Mouse (Mus musculus) cerebellum, postnatal 36 days (tissue): ENCODE results near the gene Akap7.

ENCODE experiments used
- DNase-seq, 2 experiments: peaks; one replicate each; pipeline ENCODE4 v3.0.0; 2021 to 2022; ENCODE audit warnings: mixed read lengths in 2 of 2

Gene Akap7

DNA sequence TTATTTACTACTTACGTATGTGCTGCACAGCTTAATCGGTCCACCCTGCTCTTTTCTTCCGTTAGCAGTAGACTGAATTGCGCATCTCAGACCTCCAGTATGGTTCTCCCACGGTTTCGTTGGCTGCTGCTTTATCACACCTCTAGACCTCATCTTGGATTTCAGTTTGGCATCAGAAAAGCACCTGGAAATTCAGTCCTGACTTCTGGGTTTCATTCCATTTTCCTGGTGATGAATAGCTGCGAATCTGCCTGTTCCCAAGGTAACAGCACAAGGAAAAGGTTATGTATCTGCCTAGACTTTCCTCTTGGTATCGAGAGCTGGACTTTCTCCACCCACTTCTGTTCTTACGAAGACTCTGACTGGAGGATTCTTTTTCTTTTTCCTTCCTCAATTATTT, at the start of gene Akap7:
Akap7 (minus strand) TSS at position 101 of the 400 bp plus-strand sequence.
- DNase-seq, result no peak

DNA sequence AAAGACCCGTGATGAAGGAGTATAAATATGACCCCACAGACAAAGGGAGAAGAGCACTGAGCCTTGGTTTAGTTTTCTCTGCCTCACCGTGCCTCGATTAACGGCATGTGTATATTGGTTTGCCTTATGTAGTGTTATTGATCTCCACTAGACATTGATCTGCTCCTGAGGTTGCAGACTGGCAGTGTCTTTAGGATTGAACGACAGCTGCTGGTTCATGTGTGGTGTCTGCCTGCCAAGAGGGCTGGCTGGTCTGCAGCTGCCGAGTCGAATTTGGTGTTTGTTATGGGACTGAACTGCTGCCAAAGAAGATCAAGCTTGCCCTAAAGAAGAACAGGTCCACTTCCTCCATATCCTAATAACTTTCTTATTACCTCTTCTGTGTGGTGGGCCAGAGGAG, 46.7 kb upstream of the Akap7 start:
- no peak for DNase-seq

DNA sequence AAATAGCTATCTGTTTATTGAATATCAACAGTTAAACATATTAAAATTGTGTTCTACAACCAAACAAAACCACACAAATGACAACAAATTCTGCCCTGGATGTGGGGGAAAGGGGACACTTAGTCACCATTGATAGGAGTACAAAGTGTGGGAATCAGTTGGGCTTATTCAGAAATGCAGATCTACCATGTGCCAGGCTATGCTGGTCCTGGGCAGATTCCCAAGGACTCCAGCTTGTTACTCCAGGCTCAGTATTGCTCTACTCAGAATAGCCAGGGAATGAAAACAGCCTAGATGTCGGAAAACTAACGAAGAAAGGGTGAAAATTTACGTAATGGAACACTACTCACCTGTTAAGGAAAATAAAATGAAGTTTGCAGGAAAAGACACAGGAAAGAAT, 46.3 kb upstream of the Akap7 start:
- no peak for DNase-seq

DNA sequence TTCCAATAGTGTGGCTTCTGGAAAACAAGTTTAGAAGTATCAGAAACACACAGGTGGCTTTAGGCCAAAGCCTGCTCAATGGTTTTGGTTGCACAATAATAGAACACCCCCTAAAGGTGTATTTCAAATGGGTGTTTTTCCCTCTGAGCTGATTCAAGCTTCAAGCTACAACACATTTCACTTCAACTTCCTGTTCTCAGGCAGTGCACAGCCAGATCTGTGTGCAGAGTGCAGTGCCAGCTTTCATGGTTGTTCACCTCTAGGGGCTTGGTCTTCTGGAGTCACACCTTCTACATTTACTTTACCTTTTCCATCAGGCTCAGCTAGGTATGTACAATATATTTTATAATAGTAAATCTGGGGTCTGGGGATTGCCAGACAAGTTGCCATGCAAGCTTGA, 35.1 kb upstream of the Akap7 start:
- DNase-seq, result no peak

DNA sequence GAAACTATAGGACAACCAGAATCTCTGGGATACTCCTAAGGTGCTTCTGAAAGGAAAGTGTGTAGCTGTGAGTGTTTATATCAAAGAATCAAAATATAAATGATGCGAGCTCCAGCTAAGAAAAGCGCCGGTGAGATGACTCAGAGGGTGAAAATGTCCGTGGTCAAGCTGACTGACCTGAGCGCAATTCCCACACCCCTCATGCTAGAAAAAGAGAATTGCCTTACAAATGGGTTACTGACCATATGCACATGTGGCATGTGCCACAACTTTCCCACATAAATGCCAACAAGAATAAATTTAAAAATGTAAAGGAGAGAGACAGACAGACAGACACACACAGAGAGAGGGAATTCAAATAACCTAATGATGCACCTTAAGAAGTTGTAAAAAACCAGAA, 33.0 kb upstream of the Akap7 start:
- DNase-seq, result no peak

DNA sequence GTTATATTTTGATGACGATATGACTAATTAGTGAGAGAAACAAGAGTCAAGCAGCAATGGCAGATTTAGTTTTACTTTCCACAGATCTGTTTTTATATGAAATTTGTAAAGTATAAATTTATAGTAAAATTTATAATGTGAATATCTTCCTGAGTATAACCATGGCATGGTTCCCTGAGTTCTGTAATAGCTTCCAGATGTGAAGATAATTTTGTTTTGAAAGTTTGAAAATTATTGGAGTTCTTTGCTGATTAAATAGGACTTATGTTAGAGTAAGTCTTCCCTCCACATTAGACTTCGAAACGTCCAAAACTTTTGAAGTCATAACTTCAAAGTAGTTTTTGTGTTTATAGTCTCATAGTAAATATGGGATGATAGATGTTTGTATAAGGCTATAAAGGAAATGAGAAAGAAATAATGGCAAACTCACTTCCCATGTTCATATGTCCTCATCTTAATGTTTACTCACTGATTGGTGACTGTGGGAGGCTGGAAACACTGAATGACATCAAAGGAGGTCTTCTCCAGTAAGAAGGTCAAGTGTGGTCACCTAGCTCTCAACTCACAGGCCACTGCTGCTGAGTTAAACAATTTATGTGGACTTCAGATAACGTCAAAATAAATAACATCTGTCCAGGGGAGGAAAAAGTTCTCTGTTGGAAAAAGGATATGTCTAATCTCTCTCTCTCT, 25.9 kb upstream of the Akap7 start:
- DNase-seq, result no peak

DNA sequence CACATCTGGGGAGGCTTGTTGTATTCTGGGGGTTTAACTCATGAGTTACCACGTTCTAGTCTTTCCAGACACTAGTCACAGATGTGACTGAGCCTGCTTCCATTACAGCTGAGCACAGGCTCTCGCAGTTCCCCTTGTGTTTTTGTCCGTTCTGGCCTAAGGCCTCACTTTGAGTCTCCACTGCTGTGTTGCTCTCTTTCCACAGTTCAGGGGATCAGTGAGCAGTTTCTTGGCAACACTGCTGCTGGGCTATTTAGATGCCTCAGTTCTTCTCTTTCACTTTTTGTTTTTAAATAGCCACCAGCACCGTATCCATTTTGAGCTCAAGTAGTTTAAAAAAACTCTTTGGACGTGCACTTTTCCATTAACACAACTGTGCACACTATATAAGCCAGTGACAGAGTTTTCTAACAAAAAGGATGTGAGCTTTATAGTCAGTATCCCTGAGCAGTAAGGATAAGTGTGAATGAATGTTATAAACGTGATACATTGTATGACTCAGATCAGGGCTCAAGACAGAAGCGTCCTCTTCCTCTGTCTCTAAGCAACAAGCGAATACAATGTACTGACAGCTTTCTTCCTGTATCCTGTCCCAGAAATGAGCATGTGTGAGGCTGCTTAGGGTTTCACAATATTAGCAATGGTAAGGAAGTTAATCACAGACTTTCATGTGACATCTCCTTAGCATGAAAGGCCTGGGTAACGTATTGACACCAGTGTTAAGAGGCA, 23.8 kb upstream of the Akap7 start:
- DNase-seq, result no peak

DNA sequence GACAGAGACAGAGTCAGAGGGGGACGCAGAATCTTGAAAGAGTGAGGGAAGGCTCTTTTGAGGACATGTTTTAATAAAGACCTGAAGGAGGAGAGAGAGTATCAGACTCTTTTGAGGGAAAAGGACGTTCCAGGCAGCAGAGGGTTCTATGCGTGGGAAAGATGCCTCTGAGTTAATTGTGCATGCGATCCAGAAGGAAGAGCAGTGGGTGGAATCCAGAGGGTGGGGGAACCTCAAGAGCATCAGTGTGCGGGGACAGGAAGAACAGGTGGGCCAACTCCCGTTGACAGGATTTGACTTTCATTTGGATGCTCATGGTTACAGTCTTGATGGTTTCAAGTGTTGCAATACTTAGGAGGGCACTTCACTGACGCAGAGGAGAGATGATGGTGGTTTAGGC, 22.4 kb upstream of the Akap7 start:
- DNase-seq, result no peak

DNA sequence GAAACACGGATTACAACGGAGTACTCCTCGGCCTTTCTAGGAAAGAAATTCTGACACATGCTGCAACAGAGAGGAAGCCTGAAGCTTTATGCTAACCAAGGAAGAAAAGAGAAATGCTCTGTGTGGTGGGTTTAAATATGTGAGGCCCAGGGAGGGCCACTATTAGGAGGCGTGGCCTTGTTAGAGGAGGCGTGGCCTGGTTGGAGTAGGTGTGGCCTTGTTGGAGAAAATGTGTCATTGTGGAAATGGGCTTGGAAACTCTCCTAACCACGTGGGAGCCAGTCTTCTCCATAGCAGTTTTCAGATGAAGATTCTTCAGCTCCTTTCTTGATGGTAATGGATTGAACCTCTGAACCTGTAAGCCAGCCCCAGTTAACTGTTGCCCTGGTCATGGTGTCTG, 19.8 kb upstream of the Akap7 start:
- DNase-seq, result no peak

DNA sequence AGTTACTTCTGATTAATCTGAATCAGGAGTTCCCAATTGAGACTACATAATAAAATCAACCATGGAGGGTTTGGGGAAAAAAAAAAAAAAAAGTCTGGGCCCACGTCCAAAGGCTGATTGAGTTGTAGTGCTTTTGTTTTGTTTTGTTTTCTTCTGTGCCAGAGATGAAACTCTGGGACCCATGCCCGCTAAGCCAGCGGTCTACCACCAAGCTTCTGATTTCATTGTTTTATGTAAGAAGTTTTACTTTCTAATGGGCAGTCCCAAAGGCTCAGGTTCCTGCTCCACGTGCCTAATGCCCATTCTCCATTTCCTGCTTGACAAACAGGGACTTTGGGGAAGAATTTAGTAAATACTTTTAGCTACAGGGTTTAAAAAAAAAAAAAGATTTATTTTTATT, 18.0 kb upstream of the Akap7 start:
- no peak for DNase-seq

DNA sequence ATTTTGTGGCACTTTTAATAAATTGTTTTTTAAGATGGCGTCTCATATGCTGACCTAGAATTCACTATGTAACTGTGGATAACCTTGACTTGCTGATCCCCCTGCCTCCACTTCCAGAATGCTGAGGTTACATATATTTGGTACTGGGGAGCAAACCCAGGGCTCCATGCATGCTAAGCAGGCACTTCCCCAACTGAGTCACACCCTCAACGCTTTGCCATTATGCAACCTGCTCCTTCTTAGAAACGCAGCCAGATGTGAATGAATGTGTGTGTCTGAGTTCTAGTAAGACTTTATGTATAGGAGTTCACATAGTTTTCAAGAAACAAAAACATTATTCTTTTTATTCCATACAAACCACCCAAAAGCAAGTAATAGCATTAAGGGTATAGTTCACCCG, 13.5 kb upstream of the Akap7 start:
- no peak for DNase-seq

DNA sequence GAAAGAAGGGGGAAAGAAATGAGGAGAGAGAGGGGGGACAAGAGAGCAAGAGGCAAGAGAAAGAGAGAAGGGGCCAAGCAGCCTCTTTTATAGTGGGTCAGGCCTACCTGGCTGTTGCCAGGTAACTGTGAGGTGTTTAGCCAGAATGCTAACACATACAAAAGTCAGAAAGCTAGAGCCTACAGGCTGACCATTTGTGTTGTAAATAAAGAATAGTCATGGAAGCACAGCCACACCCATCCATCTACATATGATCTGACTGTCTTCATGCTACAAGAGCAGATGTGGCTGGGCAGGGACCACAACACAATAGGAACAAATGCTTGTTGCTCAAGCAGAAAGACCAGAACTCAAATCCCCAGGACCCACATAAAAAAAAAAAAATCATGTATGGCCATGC, 11.9 kb upstream of the Akap7 start:
- DNase-seq, result no peak

DNA sequence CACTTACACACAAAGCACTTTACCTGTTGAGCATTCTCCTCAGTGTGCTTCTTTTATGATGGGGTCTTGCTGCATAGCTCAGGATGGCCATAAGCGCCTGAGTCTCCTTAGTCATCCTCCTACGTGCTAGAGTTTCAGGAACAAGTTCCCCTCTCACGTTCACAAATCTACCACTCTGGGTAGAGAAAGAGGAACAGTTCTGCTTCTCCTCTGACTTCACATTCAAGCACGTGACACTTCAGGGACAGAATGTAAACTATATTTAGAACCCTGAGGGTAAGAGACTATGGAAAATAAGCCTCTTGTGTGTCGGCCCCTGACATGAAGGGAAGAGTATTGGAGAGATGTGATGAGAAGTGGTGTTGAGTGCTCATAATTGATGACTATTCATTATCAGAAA, 10.7 kb upstream of the Akap7 start:
- no peak for DNase-seq

DNA sequence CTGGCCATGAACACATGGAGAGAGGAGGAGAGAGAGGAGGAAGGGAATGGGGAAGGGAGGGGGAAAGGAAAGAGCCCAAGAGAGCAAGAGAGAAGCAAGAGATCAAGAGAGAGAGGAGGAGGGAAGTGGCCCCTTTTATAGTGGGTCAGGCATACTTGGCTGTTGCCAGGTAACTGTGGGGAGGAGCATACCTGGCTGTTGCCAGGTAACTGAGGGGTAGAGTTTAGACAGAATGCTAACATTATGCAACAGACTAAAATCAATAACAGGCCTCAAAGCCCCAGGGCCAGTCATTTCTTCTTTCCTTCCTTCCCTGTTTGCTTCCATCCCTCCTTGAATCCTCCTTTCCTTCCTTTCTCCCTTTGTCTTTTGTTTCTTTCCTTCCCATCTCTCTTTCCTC, 10.0 kb upstream of the Akap7 start:
- no peak for DNase-seq

DNA sequence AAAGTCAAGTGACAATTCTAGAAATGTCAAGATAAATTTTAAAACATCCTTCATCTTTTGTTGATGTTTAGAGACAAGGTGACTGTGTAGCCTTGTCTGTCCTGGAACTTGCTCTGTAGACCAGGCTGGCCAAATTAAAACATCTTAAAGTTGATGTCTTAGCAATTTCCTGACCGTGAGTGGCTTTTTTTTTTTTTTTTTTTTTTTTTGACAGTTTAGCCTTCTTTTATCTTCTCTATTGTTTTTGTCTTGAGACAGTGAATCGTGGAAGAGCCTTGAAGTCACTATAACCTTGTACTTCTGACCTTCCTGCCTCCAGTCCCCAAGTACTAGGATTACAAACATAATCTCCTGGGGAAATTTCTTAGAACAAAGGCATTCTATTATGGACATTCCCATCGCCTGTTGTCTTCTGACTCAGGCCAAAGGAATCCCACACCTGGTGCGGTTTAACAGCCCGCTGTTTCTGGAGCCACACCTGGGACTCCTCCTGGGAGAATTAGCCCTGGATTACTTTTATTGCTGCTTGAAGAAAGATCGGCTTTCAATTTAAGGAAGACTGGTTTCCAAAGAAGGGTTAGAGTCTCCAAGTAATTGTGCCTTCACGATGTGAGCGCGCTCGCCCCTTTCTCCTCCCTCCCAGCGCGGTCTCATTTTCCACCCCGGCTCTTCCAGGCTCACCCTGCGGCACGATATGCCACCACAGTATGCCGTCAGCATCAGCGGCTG, 6.3 kb upstream of the Akap7 start:
- DNase-seq, result no peak

DNA sequence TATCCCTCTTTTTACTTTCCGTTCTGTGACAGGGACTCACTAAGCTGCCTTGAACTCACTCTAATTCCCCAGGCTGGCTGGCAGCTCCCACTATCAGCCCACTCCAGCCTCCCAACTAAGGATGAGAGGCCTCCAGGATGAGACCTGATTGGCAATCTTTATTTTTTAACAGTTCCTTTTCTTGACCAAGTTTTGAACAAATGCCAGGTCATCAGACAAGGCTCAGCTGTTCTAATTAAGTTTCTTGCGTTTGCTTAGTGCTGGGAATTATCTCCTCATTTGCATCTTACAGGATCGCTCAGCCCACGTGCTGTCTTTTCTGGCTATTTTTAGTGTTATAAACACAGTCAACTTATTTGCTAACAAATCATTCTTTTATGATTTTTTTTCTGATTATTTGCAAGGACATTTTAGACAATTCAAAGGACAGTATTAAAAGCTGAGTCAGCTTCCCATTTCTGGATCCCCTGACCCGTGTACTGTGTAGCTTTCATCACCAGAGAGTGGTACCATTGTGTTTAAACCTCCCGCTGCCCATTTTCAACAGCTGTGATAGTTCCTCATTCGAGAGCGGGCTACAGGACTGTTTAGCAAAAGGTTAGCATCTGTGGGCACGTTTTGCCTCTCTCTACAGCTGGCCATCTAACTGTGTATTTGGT, 4.0 kb upstream of the Akap7 start:
- DNase-seq, result no peak

DNA sequence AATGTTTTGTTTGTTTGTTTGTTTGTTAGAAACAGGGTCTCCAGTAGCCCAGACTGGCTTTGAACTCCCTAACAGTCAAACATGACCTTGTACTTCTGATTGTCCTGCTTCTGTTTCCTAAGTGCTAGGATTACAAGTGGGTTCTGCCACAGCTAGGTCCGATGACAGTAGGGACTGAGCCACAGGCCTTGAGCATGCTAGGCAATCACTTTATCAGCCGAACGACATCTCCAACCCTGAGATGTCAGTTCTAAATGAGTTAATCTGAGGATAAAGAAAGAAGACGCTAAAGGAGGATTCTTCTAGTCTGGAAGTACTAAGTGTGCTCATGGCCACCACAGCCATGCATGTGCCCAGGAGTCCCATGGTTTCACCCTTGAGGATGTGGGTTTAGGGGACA, 3.1 kb upstream of the Akap7 start:
- DNase-seq, result no peak

DNA sequence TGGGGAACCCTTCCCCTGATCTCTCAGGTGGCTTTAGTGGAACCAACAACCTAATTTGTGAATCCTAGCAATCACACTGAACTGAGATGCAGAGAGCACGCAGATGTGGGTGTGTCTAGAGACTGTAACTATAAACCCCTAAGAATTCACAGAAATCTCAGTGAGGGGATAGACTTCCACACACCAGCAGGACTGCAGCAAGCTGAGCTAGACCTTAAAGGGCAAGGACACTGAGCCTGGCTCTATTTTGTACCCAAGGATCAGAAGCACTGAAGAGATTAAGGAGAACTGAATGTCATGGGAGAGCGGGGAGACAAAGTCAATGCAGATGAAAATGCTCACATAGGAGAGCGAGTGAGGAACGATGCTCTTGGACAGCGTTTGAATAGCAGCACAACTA, 2.3 kb upstream of the Akap7 start:
- DNase-seq, result no peak

DNA sequence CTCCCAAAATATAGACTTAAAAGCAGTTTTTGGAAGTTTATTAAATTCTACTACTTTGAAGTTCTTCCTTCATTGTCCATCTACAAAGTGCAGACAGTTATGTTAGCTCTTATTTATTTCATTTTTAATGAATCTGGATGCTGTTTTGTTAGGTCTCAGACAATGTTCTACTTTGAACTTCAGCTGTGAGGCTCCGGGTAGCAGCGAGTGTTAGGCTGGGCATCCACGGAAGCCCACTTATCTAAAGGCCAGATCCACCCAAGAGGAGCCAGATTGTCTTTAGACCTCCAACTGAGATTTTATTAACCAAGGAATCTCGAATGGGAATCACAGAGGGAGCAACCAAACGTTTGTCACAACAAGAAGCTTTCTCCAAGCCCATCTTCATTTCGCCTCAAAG, 2.5 kb downstream of the Akap7 start:
- no peak for DNase-seq

DNA sequence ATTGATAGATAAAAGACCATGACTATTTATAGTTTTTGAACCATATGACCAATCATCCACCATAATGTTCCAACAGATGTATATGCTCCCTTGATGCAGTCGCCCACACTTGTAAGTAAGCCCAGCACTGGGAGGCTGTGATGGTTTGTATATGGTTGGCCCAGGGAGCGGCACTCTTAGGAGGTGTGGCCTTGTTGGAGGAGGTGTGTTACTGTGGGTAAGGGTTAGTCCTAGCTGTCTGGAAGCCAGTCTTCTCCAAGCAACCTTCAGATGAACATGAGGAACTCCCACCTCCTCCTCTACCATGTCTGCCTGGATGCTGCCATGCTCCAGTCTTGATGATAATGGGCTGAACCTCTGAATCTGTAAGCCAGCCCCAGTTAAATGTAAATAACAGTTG, 3.1 kb downstream of the Akap7 start:
- DNase-seq, result no peak

DNA sequence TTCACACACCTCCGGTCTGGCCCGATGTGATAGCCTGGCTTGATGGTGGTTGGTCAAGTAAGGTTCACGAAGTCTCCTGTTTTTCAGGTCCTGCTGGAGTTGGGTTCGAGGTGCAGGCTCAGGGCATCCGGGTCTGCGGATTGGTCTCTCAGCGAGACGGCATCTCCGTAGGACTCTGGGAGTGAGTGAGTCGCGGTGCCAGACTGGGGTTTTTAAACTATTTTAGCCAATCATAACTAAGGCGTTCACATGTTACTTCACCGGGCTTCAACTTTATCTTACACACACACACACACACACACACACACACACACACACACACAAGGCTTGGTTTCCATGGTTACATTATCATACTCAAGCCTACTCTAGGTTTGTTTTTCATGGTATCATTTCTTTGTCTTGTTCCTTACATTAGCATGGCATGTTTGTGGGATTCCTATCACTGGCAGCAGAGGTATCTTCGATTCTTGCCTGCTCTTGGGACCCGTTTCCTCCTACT, 8.6 kb downstream of the Akap7 start:
- DNase-seq, result no peak

DNA sequence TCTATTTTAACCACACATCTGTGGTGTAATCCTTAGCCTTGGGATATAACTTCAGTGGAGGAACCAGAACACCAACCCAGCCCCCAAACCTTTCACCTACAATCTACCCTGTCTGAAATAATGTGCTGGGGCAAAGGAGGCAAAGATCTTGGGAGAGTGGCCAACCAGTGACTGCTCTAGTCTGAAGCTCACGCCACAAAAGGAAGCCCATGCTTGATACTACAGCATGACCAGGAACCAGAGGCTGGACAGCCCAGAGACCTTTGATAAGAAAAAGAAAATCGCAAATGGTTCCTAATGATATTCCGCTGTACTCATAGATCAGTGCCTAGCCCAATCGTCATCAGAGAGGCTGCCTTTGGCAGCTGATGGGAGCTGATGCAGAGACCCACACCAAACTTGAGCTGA, 9.4 kb downstream of the Akap7 start:
- no peak for DNase-seq

DNA sequence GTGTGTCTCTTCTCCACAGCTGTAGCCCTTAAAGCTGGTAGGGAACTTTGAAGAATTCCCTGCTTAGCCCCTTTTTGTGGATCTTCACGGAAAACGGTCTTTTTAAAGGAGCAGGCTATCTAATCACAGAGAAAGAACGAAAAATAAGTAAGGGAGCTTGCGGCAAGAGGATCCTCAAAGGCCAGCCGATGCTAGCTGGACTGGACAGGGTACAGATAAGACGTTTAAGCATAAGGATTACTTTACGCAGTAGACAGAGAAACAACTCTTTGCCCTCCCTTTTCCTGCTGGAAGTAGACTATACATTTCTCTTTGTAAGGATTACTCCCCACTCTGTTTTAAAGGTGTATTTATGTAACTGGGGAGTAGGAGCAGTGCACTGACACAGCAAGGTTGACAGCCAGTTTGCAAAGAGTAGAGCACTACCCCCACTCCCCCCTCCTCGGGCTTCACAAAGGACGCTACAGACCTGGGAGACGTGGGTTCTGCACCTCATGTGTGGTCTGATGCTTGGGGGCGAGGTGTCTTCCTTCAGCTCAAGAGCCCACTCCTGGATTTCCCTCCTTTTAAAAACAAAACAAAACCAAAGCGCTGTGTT, 9.9 kb downstream of the Akap7 start:
- no peak for DNase-seq
